Mouse (Mus musculus): Measurements from ENCODE around the gene Cwh43. TPM values are rescaled to one million over a fixed set of nuclear protein-coding genes. Genes with fewer than 3 reads are reported as not detected.

The Cwh43 gene
- polyA plus RNA-seq, 1 experiment = 0.07 TPM

DNA sequence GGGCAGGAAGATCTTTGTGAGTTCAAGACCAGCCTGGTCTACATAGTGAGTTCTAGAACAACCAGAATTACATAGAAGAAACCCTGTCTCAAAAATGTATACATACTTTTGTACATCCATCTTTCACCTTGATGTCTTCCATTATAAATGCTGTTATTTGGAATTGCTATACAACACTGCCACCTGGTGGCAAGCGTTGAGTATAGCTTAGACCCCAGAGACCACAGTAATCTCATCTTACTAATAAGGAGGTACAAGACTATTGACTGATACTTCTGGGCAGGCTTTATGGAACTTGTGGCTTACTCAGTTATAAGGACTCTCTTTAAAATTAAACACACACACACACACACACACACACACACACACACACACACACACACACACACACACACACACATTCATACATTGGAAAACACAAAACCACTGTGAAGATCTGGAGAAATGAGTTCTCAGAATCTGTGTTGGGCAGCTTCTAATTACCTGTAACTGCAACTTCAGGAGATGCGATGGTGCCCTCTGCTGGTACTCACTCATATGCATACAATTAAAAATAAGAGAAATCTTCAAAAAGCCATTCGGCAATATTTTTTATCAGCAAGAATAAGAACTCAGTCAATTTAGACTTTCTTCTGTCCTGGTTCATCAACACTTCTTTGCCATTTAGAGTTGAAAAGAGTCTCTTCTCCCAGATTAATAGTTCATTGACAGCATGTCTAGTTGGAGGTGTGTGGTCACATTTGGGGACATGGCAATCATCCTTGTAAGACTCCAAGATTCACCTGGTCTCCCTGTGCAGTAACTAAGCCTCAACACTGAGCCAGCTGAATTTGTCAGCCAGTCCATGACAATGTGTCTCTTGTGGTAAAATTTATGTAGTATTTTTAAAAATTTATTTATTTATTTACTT is 22.9 kb upstream of the Cwh43 start:
- 28% methylated on average over 3 of the region's 3 CpGs for WGBS
- H3K4me1 ChIP-seq (replicated peaks; ENCODE audit: control insufficient read depth, insufficient read depth, low read length) = no peaks in the 10 kb centered on the region

DNA sequence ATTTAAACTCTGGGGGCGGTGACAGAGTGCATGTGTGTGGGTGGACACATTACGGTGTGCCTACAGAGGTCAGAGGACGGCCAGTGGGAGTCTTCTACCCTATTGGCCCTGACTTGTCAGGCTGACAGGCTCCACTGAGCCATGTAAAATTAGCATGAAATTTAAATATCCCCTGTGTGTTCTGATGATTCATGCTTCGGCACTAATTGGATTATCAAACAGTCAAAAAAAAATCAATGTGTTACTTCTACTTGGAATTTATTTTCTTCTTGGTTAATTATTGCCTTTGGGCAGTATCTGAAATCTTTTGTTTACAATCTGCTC is 22.3 kb upstream of the Cwh43 start:
- no peak for TF ChIP-seq CTCF (IDR thresholded peaks at IDR 0.05; ENCODE audit: borderline replicate concordance, control insufficient read depth, extremely low read depth, insufficient read depth, low read length, poor library complexity)
- TF ChIP-seq POLR2A (IDR thresholded peaks at IDR 0.05; ENCODE audit: control insufficient read depth, extremely low read depth, insufficient read depth, low read length, poor library complexity) = no peak
- Histone ChIP-seq H3K27ac (ENCODE audit: control insufficient read depth, insufficient read depth, low read length) (no peak overlapping the region), H3K4me3 (ENCODE audit: control insufficient read depth, insufficient read depth, low read length) (no peak overlapping the region), H3K36me3 (ENCODE audit: control insufficient read depth, insufficient read depth, low read length) (no peaks in the 10 kb centered on the region), H3K4me1 (replicated peaks; ENCODE audit: control insufficient read depth, insufficient read depth, low read length) (no peaks in the 10 kb centered on the region), H3K27me3 (ENCODE audit: control insufficient read depth, insufficient read depth, low read length) (no peaks in the 10 kb centered on the region)
- DNase-seq = no peak
- 89% methylated on average over 4 of the region's 4 CpGs for WGBS

More for the DNA sequence above, 22.9 kb upstream of the Cwh43 start:
- H3K27ac ChIP-seq (ENCODE audit: control insufficient read depth, insufficient read depth, low read length) = no peak overlapping the region
- peak; percentile 67 for DNase-seq
- no peak for TF ChIP-seq POLR2A (IDR thresholded peaks at IDR 0.05; ENCODE audit: control insufficient read depth, extremely low read depth, insufficient read depth, low read length, poor library complexity)
- no peak for TF ChIP-seq CTCF (IDR thresholded peaks at IDR 0.05; ENCODE audit: borderline replicate concordance, control insufficient read depth, extremely low read depth, insufficient read depth, low read length, poor library complexity)
- H3K36me3 ChIP-seq (ENCODE audit: control insufficient read depth, insufficient read depth, low read length) = no peaks in the 10 kb centered on the region
- H3K4me3 ChIP-seq (ENCODE audit: control insufficient read depth, insufficient read depth, low read length) = no peak overlapping the region
- no peaks in the 10 kb centered on the region for H3K27me3 ChIP-seq (ENCODE audit: control insufficient read depth, insufficient read depth, low read length)

DNA sequence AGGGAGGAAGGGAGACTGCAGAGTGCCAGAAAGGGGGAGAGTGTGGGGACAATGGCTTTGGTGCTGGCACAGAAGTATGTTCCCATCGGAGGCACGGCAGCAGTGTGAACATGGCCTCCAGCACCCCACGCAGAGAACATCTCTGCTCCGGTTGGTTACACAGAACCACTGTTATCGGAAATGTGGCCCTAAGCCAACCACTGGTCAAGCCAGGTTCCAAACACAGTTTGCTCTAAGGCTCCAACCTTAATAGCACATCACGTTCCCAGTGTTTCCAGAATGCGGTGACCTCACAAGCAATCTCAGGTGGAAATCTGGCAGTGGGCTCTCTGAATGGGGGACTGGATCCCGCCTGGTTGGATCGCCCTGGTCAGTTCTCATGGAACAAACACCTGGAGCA is 12.8 kb upstream of the Cwh43 start:
- no peak overlapping the region for H3K27ac ChIP-seq (ENCODE audit: control insufficient read depth, insufficient read depth, low read length)
- H3K27me3 ChIP-seq (ENCODE audit: control insufficient read depth, insufficient read depth, low read length) = no peaks in the 10 kb centered on the region
- no peaks in the 10 kb centered on the region for H3K36me3 ChIP-seq (ENCODE audit: control insufficient read depth, insufficient read depth, low read length)
- WGBS = 95% methylated on average over 9 of the region's 9 CpGs
- DNase-seq = no peak
- H3K4me3 ChIP-seq (ENCODE audit: control insufficient read depth, insufficient read depth, low read length) = no peak overlapping the region
- H3K4me1 ChIP-seq (replicated peaks; ENCODE audit: control insufficient read depth, insufficient read depth, low read length) = no peaks in the 10 kb centered on the region
- TF ChIP-seq POLR2A (IDR thresholded peaks at IDR 0.05; ENCODE audit: control insufficient read depth, extremely low read depth, insufficient read depth, low read length, poor library complexity) = no peak
- TF ChIP-seq CTCF (IDR thresholded peaks at IDR 0.05; ENCODE audit: borderline replicate concordance, control insufficient read depth, extremely low read depth, insufficient read depth, low read length, poor library complexity) = no peak

DNA sequence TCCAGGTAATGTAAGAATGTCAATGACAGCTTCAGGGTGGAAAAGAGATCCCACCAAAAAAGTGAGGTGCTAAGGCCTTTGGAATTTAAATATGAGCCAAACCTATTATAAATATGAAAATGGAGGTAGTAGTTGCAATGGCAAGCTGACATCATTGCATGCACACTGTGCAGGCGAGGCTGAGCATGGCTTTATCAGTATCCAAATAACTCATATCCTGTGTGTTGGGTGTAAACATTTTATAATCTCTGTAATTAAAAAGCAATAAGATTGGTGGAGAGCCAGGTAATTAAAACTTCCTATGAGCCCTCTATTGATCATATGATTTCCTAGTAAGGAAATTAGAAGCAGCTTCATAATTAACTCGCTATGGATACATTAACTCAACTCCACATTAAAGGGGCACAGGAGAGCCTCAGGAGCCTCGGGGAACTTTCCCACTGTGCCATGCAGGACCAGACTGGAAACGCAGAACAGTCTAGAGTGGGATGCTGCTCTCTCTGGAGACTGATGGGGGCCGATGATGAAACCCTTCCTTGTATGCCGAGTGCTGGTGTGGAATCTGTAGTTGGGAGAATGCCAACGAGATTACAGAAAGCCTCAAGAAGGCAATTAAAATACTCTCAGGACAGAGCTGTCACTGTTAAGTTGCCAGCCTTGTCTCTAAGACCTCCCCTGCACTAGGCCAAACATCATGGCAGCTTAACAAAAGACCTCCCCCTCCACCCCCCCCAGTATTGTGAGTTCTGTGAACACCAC is 5.9 kb upstream of the Cwh43 start:
- Histone ChIP-seq H3K27ac (ENCODE audit: control insufficient read depth, insufficient read depth, low read length) (no peak overlapping the region), H3K4me3 (ENCODE audit: control insufficient read depth, insufficient read depth, low read length) (no peak overlapping the region), H3K36me3 (ENCODE audit: control insufficient read depth, insufficient read depth, low read length) (no peaks in the 10 kb centered on the region), H3K4me1 (replicated peaks; ENCODE audit: control insufficient read depth, insufficient read depth, low read length) (peaks cover 4% of the 10 kb centered on the region; the same call in 1 of the 2 replicates), H3K27me3 (ENCODE audit: control insufficient read depth, insufficient read depth, low read length) (no peaks in the 10 kb centered on the region)
- WGBS = 93% methylated on average over 7 of the region's 7 CpGs
- no peak for TF ChIP-seq CTCF (IDR thresholded peaks at IDR 0.05; ENCODE audit: borderline replicate concordance, control insufficient read depth, extremely low read depth, insufficient read depth, low read length, poor library complexity)
- TF ChIP-seq POLR2A (IDR thresholded peaks at IDR 0.05; ENCODE audit: control insufficient read depth, extremely low read depth, insufficient read depth, low read length, poor library complexity) = no peak
- no peak for DNase-seq

DNA sequence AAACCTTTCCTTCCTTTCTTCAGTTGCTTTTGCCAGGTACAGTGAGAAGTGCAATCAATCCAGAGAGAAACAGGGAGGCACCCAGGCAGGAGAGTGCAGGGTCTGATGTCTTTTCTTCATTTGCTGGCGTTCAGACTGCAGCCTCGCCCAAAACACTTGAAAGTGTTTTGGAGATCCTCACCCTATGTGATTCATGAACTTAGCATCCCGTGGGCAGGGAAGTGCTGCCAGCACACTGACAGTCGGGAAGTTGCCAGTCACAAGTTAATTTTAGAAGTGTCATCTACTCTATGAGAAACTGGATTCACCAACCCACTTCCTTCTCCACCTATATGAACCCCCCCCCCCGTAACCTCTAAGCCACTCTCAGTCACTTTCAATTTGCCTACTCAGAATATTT is 4.5 kb upstream of the Cwh43 start:
- no peak for DNase-seq
- 12% methylated on average over 5 of the region's 5 CpGs for WGBS
- peaks cover 3% of the 10 kb centered on the region; the same call in 1 of the 2 replicates for H3K27me3 ChIP-seq (ENCODE audit: control insufficient read depth, insufficient read depth, low read length)
- H3K27ac ChIP-seq (ENCODE audit: control insufficient read depth, insufficient read depth, low read length) = no peak overlapping the region
- no peaks in the 10 kb centered on the region for H3K36me3 ChIP-seq (ENCODE audit: control insufficient read depth, insufficient read depth, low read length)
- TF ChIP-seq POLR2A (IDR thresholded peaks at IDR 0.05; ENCODE audit: control insufficient read depth, extremely low read depth, insufficient read depth, low read length, poor library complexity) = no peak
- no peak for TF ChIP-seq CTCF (IDR thresholded peaks at IDR 0.05; ENCODE audit: borderline replicate concordance, control insufficient read depth, extremely low read depth, insufficient read depth, low read length, poor library complexity)
- no peak overlapping the region for H3K4me3 ChIP-seq (ENCODE audit: control insufficient read depth, insufficient read depth, low read length)
- H3K4me1 ChIP-seq (replicated peaks; ENCODE audit: control insufficient read depth, insufficient read depth, low read length) = peaks cover 10% of the 10 kb centered on the region; the same call in 1 of the 2 replicates

DNA sequence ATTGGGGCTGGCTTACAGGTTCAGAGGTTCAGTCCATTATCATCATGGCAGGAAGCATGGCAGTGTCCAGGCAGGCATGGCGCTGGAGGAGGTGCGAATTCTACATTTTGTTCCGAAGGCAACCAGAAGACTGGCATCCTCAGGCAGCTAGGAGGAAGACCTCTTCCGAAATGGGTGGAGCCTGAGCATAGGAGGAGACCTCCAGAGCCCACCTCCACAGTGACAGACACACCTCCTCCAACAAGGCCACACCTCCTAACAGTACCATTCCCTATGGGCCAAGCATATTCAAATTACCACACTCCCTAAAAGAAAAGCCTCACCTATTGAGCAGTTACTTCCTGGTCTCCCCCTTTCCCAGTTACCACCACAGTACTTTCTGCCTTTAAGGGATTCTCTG is 3.0 kb upstream of the Cwh43 start:
- Histone ChIP-seq H3K27ac (ENCODE audit: control insufficient read depth, insufficient read depth, low read length) (no peak overlapping the region), H3K27me3 (ENCODE audit: control insufficient read depth, insufficient read depth, low read length) (peaks cover 10% of the 10 kb centered on the region), H3K4me3 (ENCODE audit: control insufficient read depth, insufficient read depth, low read length) (no peak overlapping the region), H3K36me3 (ENCODE audit: control insufficient read depth, insufficient read depth, low read length) (no peaks in the 10 kb centered on the region), H3K4me1 (replicated peaks; ENCODE audit: control insufficient read depth, insufficient read depth, low read length) (peaks cover 10% of the 10 kb centered on the region; the same call in 1 of the 2 replicates)
- 99% methylated on average over 4 of the region's 4 CpGs for WGBS
- no peak for DNase-seq
- TF ChIP-seq CTCF (IDR thresholded peaks at IDR 0.05; ENCODE audit: borderline replicate concordance, control insufficient read depth, extremely low read depth, insufficient read depth, low read length, poor library complexity) (no peak), POLR2A (IDR thresholded peaks at IDR 0.05; ENCODE audit: control insufficient read depth, extremely low read depth, insufficient read depth, low read length, poor library complexity) (no peak)
